Mouse (Mus musculus) CD8-positive naive resting alpha-beta T cell, adult 2 months (primary cell): ENCODE measurements around the gene Slit3.

Experiments used
- DNase-seq, 2 experiments: peaks; one replicate each; pipeline ENCODE4 v3.0.0; 2022; ENCODE audit warnings: low read depth in 2 of 2, low spot score in 2 of 2

Slit3 gene

GRCm38 (mm10) chr11:35669536-35669935 is 548.5 kb downstream of the Slit3 start:
- no peak for DNase-seq

- DNase-seq = no peak
These were observed 549.2 kb downstream of the Slit3 start for GRCm38 (mm10) chr11:35670181-35670580.

- no peak for DNase-seq
These were observed 549.7 kb downstream of the Slit3 start for GRCm38 (mm10) chr11:35670746-35671145.

GRCm38 (mm10) chr11:35673050-35673449 is 552.0 kb downstream of the Slit3 start:
- DNase-seq = no peak

- no peak for DNase-seq
These were observed 553.2 kb downstream of the Slit3 start for GRCm38 (mm10) chr11:35674242-35674641.

- no peak for DNase-seq
These were observed 555.7 kb downstream of the Slit3 start for GRCm38 (mm10) chr11:35676744-35677143.

- no peak for DNase-seq
These were observed 559.0 kb downstream of the Slit3 start for GRCm38 (mm10) chr11:35679976-35680375.

- no peak for DNase-seq
These were observed 566.3 kb downstream of the Slit3 start for GRCm38 (mm10) chr11:35687316-35687715.

- no peak for DNase-seq
These were observed 569.7 kb downstream of the Slit3 start for GRCm38 (mm10) chr11:35690515-35691281.

- peak; percentile 4 to 18 for DNase-seq
These were observed 572.1 kb downstream of the Slit3 start for GRCm38 (mm10) chr11:35693136-35693535.

GRCm38 (mm10) chr11:35693625-35694024 is 572.6 kb downstream of the Slit3 start:
- no peak for DNase-seq

- no peak for DNase-seq
These were observed 576.5 kb downstream of the Slit3 start for GRCm38 (mm10) chr11:35697476-35697875.

GRCm38 (mm10) chr11:35698901-35699300 is 577.9 kb downstream of the Slit3 start:
- no peak for DNase-seq

GRCm38 (mm10) chr11:35703471-35703870 is 582.4 kb downstream of the Slit3 start:
- DNase-seq = no peak

- no peak for DNase-seq
These were observed 583.4 kb downstream of the Slit3 start for GRCm38 (mm10) chr11:35704381-35704780.

- DNase-seq = no peak
These were observed 583.9 kb downstream of the Slit3 start for GRCm38 (mm10) chr11:35704927-35705326.

GRCm38 (mm10) chr11:35707431-35707830 is 586.4 kb downstream of the Slit3 start:
- DNase-seq = no peak

- no peak for DNase-seq
These were observed 590.3 kb downstream of the Slit3 start for GRCm38 (mm10) chr11:35711314-35711713.

GRCm38 (mm10) chr11:35718881-35719280 is 597.9 kb downstream of the Slit3 start:
- no peak for DNase-seq

GRCm38 (mm10) chr11:35723876-35724275 is 602.9 kb downstream of the Slit3 start:
- no peak for DNase-seq

- no peak for DNase-seq
These were observed 605.4 kb downstream of the Slit3 start for GRCm38 (mm10) chr11:35726341-35726846.

GRCm38 (mm10) chr11:35728200-35728599 is 607.2 kb downstream of the Slit3 start:
- DNase-seq = no peak

- no peak for DNase-seq
These were observed 608.2 kb downstream of the Slit3 start for GRCm38 (mm10) chr11:35729186-35729585.
